9 mouse cellular contexts compared by ENCODE assay signal in the genomic region with DNA sequence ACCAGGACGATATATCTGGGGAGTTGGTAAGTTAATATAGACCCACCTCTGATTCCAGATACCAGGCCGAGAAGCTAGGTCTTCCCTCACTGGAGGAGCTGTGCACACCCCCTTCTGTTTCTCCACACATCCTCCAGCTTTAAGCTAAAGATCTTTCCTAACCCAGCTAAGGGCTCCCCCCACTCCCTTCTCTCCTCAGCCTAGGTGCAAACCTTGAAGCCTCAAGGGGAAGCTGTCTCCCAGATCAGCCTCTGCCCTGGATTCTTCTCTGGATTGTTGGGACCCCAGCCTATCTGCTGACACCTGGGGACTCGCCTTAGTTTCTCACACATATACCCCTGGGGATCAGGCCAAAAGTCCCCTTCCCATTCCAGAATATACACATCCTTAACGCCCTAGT. TPM values are rescaled to one million over a fixed set of nuclear protein-coding genes. Genes with fewer than 3 reads are reported as not detected.
DNase-seq lines count a peak whose midpoint lies in the region; ATAC-seq and TF ChIP-seq lines count a peak whose summit lies in the region.
"Had no signal": no experiment of that assay in that cellular context is flagged by ENCODE, and none has a peak within 500 bp of the region (broad histone marks: within the 10 kb centered on the region; RNA-seq: fewer than 3 reads in every experiment).

No protein-coding gene starts in this region.

- no peak overlapping the region for H3K27ac ChIP-seq in heart, embryonic 10.5 days
- no peak overlapping the region for H3K27ac ChIP-seq in forebrain, embryonic 15.5 days (replicated peaks)
- H3K27ac ChIP-seq in limb, embryonic 15.5 days = no peak overlapping the region

- WGBS in heart, embryonic 10.5 days = 47% methylated on average over 4 of the region's 4 CpGs
- WGBS in forebrain, embryonic 15.5 days = 52% methylated on average over 4 of the region's 4 CpGs
- 47% methylated on average over 4 of the region's 4 CpGs for WGBS in limb, embryonic 15.5 days

- no peaks in the 10 kb centered on the region for H3K36me3 ChIP-seq in heart, embryonic 10.5 days
- no peaks in the 10 kb centered on the region for H3K36me3 ChIP-seq in E14TG2a.4 (ENCODE audit: insufficient read depth, low read length)
- no peaks in the 10 kb centered on the region for H3K36me3 ChIP-seq in forebrain, embryonic 15.5 days
- H3K36me3 ChIP-seq in limb, embryonic 15.5 days = no peaks in the 10 kb centered on the region

- DNase-seq in heart, embryonic 10.5 days (ENCODE audit: low spot score) = no peak
- no peak for DNase-seq in heart, postnatal 14 days
- no peak for DNase-seq in thymus, postnatal 0 days (ENCODE audit: low spot score)
- no peak for DNase-seq in T-cell, adult 2 months (ENCODE audit: low spot score)

- intact Hi-C loops in heart, postnatal 14 days (cut with DNase I) = loop anchor here (5.0 kb wide), 2 partner anchors 80 to 445 kb away; no protein-coding TSS in a partner anchor

- ATAC-seq in forebrain, embryonic 15.5 days (replicated peaks) = no peak; the same call in 1 of the 2 replicates
- no peak for ATAC-seq in limb, embryonic 15.5 days (ENCODE audit: insufficient number of reproducible peaks, low FRiP score, low TSS enrichment, low read depth)
- ATAC-seq in inflammation-experienced regulatory T-cells, adult 6 months = no peak

- peaks cover 21% of the 10 kb centered on the region; the same call in 1 of the 2 replicates for H3K27me3 ChIP-seq in heart, embryonic 10.5 days (ENCODE audit: insufficient read depth, poor library complexity, severe bottlenecking)
- H3K27me3 ChIP-seq in E14TG2a.4 (ENCODE audit: insufficient read depth, low read length) = peaks cover 34% of the 10 kb centered on the region
- peaks cover 6% of the 10 kb centered on the region; the same call in 1 of the 2 replicates for H3K27me3 ChIP-seq in forebrain, embryonic 15.5 days
- H3K27me3 ChIP-seq in limb, embryonic 15.5 days = peaks cover 21% of the 10 kb centered on the region
- H3K27me3 ChIP-seq: CH12.LX had no signal

- H3K4me2 ChIP-seq in forebrain, embryonic 15.5 days (replicated peaks) = peak overlapping the region; percentile 80
- H3K4me2 ChIP-seq in limb, embryonic 15.5 days = peak overlapping the region; percentile 97

- peak overlapping the region; percentile 51; the same call in 1 of the 2 replicates for H3K9ac ChIP-seq in forebrain, embryonic 15.5 days (replicated peaks)
- H3K9ac ChIP-seq in limb, embryonic 15.5 days = no peak overlapping the region

- peaks cover 21% of the 10 kb centered on the region for H3K4me1 ChIP-seq in heart, embryonic 10.5 days
- H3K4me1 ChIP-seq in E14TG2a.4 (replicated peaks; ENCODE audit: low read depth, low read length) = peaks cover 14% of the 10 kb centered on the region
- peaks cover 11% of the 10 kb centered on the region; the same call in 1 of the 2 replicates for H3K4me1 ChIP-seq in forebrain, embryonic 15.5 days
- peaks cover 11% of the 10 kb centered on the region; the same call in 1 of the 2 replicates for H3K4me1 ChIP-seq in limb, embryonic 15.5 days

- no peak for TF ChIP-seq CTCF in E14TG2a.4 (conservative IDR thresholded peaks at IDR 0.05; ENCODE audit: low read length)

- no peaks in the 10 kb centered on the region for H3K9me3 ChIP-seq in heart, embryonic 10.5 days
- H3K9me3 ChIP-seq in E14TG2a.4 (ENCODE audit: low read length) = no peaks in the 10 kb centered on the region
- H3K9me3 ChIP-seq in forebrain, embryonic 15.5 days = no peaks in the 10 kb centered on the region
- no peaks in the 10 kb centered on the region for H3K9me3 ChIP-seq in limb, embryonic 15.5 days

- H3K4me3 ChIP-seq in heart, embryonic 10.5 days = peak overlapping the region; percentile 80
- peak overlapping the region; percentile 80; the same call in 1 of the 2 replicates for H3K4me3 ChIP-seq in E14TG2a.4 (replicated peaks; ENCODE audit: low read length)
- peak overlapping the region; percentile 51 for H3K4me3 ChIP-seq in forebrain, embryonic 15.5 days
- no peak overlapping the region for H3K4me3 ChIP-seq in limb, embryonic 15.5 days

RNA-seq across cellular contexts. Expression of a gene that starts 1.7 kb away (rescaled TPM):
- polyA plus RNA-seq in heart, embryonic 10.5 days (2016; fragmentation: Nextera tagmentation; extraction: Ambion mirVana) = 3.8 and 4.7 TPM in 2 replicates
- 10 to 100 TPM; 27.4 to 32.3 TPM for total RNA-seq in heart, postnatal 14 days (2021)
- polyA plus RNA-seq in forebrain, embryonic 15.5 days (2015; fragmentation: Nextera tagmentation; extraction: Ambion mirVana) = 6.5 and 6.9 TPM in 2 replicates
- polyA plus RNA-seq in limb, embryonic 15.5 days (2015; fragmentation: Nextera tagmentation; extraction: Ambion mirVana) = 1.8 and 2.5 TPM in 2 replicates
- not detected for polyA plus RNA-seq in inflammation-experienced regulatory T-cells, adult 6 months (2017; shearing (Covaris generic))
- polyA plus RNA-seq in thymus, postnatal 0 days (2015; fragmentation: Nextera tagmentation; extraction: Ambion mirVana) = 1.5 and 1.7 TPM in 2 replicates
- total RNA-seq: CH12.LX had no signal
